Mouse (Mus musculus) hindbrain, embryonic 16.5 days (tissue): Measurements from ENCODE around the gene Cnp. TPM values are rescaled to one million over a fixed set of nuclear protein-coding genes. Genes with fewer than 3 reads are reported as not detected.
"Not testable (repeated sequence)": the region's sequence is repeated elsewhere in the genome, so short reads cannot be mapped to it uniquely, and the experiment has no call there.

ENCODE experiments used
- ATAC-seq: fragments of 200-750 bp; cut with Nextera tagmentation; 2 replicates; pipeline ENCODE4 v1.8.0; 2017; ENCODE audit warnings: moderate TSS enrichment, moderate library complexity
- H3K27ac ChIP-seq: fragments of 300-500 bp; sonication (generic); 2 replicates; pipeline ENCODE4 v1.5.1; 2014; ENCODE audit warnings: low read depth, mild to moderate bottlenecking, control low read depth, low read length, moderate library complexity
- H3K27me3 ChIP-seq: fragments of 300-500 bp; sonication (generic); replicated peaks from 2 replicates; pipeline ENCODE4 v1.6.1; 2014; ENCODE audit warnings: low read length; ENCODE audit not compliant: control insufficient read depth, insufficient read depth
- H3K36me3 ChIP-seq: fragments of 300-500 bp; sonication (generic); 2 replicates; pipeline ENCODE4 v1.6.1; 2014; ENCODE audit warnings: mild to moderate bottlenecking, low read length, moderate library complexity, mixed read lengths; ENCODE audit not compliant: control insufficient read depth, insufficient read depth
- H3K4me1 ChIP-seq: fragments of 300-500 bp; sonication (generic); 2 replicates; pipeline ENCODE4 v1.6.1; 2014; ENCODE audit warnings: low read depth, low read length; ENCODE audit not compliant: control insufficient read depth, insufficient read depth
- H3K4me2 ChIP-seq: fragments of 300-500 bp; sonication (generic); 2 replicates; pipeline ENCODE4 v1.6.1; 2014; ENCODE audit warnings: mild to moderate bottlenecking, low read length, control low read depth, moderate library complexity
- H3K4me3 ChIP-seq: fragments of 300-500 bp; sonication (generic); 2 replicates; pipeline ENCODE4 v1.5.1; 2014; ENCODE audit warnings: mild to moderate bottlenecking, low read length, control low read depth, moderate library complexity
- H3K9ac ChIP-seq: fragments of 300-500 bp; sonication (generic); 2 replicates; pipeline ENCODE4 v1.6.1; 2014; ENCODE audit warnings: low read depth, mild to moderate bottlenecking, control low read depth, low read length, moderate library complexity
- H3K9me3 ChIP-seq: fragments of 300-500 bp; sonication (generic); 2 replicates; pipeline ENCODE4 v1.6.1; 2014; ENCODE audit warnings: mild to moderate bottlenecking, low read length, moderate library complexity; ENCODE audit not compliant: control insufficient read depth
- WGBS: fragments of 180-500 bp; shearing (Covaris S2); extraction: QIAGEN DNeasy Blood & Tissue Kit; methylation state at CpG from one replicate; pipeline ENCODE4 v1.1.7; 2014; 5-methylcytosine and 5-hydroxymethylcytosine counted together
- polyA plus RNA-seq: library from polyadenylated mRNA; unstranded; fragments of >200 nt; fragmentation: Nextera tagmentation; extraction: Ambion mirVana; gene quantifications from 2 replicates; pipeline ENCODE4 v1.2.1, GENCODE M21; 2015

Gene Cnp
- polyA plus RNA-seq, 1 experiment from 2014 or later = 85.0 TPM

DNA sequence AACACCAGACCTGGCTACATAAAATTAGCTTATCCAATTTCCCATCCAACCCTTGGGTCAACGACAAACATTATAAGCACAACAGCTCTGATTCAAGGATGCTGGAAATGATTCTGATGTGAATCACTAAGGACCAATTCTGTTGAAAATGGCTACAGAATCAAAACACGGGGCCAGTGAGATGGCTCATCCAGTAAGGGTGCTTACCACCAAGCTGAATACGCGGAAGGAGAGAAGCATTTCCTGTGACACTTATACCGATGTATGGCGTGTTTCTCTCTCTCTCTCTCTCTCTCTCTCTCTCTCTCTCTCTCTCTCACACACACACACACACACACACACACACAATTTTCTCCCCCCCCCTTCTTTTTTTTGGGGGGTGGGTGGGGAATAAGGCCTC is 32.4 kb downstream of the Cnp start:
- no peak for ATAC-seq
- Histone ChIP-seq H3K4me1 (peaks cover 13% of the 10 kb centered on the region), H3K27ac (no peak overlapping the region), H3K9ac (no peak overlapping the region), H3K4me2 (no peak overlapping the region), H3K36me3 (no peaks in the 10 kb centered on the region; the same call in 1 of the 2 replicates), H3K27me3 (no peaks in the 10 kb centered on the region), H3K4me3 (no peak overlapping the region), H3K9me3 (no peaks in the 10 kb centered on the region)
- WGBS = 92% methylated on average over 6 of the region's 6 CpGs

DNA sequence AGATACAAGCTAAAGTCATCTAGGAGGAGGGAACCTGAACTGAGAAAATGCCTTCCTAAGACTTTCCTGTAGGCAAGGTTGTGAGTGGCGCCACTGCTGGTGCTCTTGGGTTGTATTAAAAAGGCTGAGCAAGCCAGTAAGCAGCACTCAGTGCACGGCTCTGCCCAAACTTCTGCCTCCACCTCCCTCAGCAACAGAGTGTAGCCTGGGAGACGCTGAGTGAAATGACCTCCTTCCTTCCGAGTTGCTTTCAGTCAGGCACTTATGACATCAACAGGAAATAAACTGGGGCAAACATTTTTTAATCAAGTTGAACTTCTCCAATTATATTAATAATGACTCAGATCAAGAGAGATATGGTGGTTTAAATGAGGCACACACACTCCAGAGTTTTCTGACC is 34.1 kb downstream of the Cnp start:
- H3K36me3 ChIP-seq = no peaks in the 10 kb centered on the region; the same call in 1 of the 2 replicates
- H3K4me2 ChIP-seq = no peak overlapping the region
- peaks cover 14% of the 10 kb centered on the region for H3K4me1 ChIP-seq
- no peak for ATAC-seq
- no peaks in the 10 kb centered on the region for H3K9me3 ChIP-seq
- no peak overlapping the region for H3K27ac ChIP-seq
- no peak overlapping the region for H3K9ac ChIP-seq
- 65% methylated on average over 4 of the region's 4 CpGs for WGBS
- no peak overlapping the region for H3K4me3 ChIP-seq
- no peaks in the 10 kb centered on the region for H3K27me3 ChIP-seq

DNA sequence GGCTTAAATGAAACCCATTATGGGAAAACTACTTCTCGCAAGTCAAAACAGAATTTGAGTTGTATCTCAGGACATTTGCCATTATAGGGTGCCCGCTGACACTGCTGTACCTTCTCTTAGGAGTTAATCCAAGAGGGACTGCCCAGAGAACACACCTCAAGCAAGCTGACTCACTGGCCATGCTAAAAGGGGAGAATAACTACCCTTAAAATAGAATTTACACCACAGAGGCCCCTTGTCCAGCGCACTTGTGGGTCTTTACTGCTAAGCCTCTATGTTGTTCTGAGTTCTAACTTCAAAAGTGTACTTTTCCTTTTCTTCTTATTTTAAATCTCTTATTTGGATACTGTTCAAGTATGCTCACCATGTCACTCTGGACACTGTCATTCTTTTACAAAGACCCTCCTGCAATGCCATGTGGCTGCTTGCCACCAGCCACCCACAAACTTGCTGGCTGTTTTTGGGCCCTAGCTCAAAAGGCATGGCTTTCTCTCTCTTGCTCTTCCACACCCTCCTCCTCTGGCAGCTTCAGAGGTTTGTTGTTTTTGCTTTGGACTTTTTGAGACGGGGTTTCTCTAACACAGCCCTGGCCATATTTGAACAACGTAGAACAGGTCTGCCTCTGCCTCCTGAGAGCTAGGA is 34.8 kb downstream of the Cnp start:
- Histone ChIP-seq H3K27ac (peak overlapping the region; percentile 51; the same call in 1 of the 2 replicates), H3K27me3 (no peaks in the 10 kb centered on the region), H3K4me1 (peaks cover 9% of the 10 kb centered on the region), H3K36me3 (no peaks in the 10 kb centered on the region; the same call in 1 of the 2 replicates), H3K9ac (no peak overlapping the region), H3K4me2 (no peak overlapping the region), H3K9me3 (no peaks in the 10 kb centered on the region), H3K4me3 (no peak overlapping the region)
- ATAC-seq = peak; percentile 45; the same call in 1 of the 2 replicates
- WGBS = 76% methylated on average over 5 of the region's 5 CpGs

DNA sequence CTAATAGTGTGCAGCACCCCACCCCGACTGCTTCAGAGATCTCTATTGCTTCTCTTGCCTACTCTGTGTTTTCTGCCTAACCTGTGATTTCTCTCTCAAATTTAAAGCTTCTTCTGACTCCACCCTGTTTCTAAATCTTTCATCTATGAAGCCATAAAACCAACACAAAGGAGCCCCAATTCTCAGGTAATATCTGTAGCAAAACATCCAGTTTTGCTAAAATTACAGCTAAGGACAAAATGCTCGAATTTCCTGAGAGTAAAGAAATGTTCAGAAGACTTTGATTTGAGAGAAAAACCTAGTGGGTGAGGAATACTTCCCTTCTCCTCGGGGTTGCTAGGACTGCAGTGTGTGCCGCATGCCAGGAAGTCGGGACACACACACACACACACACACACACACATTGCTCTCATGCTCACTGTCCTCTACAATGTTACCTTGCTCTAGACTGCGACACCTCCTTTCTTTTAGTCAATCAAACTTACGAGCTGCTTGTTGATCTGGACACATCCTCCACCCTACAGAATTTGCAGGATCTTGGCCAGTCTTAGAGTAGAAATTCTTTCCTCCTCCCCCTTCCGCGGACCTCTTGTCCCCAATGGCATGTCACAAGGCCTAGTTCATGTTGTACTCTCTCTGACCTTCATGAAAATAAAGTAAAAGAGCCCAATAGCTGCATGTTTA is 35.4 kb downstream of the Cnp start:
- Histone ChIP-seq H3K4me2 (no peak overlapping the region), H3K4me3 (no peak overlapping the region), H3K27me3 (no peaks in the 10 kb centered on the region), H3K27ac (peak overlapping the region; percentile 51; the same call in 1 of the 2 replicates), H3K4me1 (peaks cover 7% of the 10 kb centered on the region), H3K9me3 (no peaks in the 10 kb centered on the region), H3K9ac (no peak overlapping the region), H3K36me3 (no peaks in the 10 kb centered on the region; the same call in 1 of the 2 replicates)
- no peak for ATAC-seq
- WGBS = 63% methylated on average over 9 of the region's 9 CpGs

GRCm38 (mm10) chr11:100611627-100612026 is 36.9 kb downstream of the Cnp start:
- Histone ChIP-seq H3K9ac (no peak overlapping the region), H3K36me3 (no peaks in the 10 kb centered on the region; the same call in 1 of the 2 replicates), H3K9me3 (no peaks in the 10 kb centered on the region), H3K27ac (no peak overlapping the region), H3K4me2 (no peak overlapping the region), H3K27me3 (no peaks in the 10 kb centered on the region), H3K4me1 (peaks cover 5% of the 10 kb centered on the region), H3K4me3 (no peak overlapping the region)
- WGBS = 91% methylated on average over 6 of the region's 6 CpGs
- ATAC-seq = no peak

DNA sequence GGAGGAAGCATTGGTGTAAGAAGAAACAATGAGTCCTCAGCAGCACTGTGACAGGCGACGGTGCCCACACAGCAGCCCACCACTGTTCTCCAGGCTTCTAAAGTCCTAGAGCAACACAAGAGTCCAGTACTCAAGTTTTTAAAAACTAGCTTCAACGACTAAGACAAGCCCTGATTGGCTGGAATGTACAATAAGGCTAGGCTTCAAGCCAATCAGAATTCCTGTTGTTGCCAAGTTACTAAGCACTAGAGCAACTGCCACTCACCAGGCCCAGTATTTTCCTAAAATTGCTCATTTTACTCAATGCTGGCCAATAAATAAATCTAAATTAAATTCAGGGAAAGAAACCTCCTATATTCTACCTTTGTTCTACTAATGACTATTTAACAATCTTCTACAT is 38.5 kb downstream of the Cnp start:
- Histone ChIP-seq H3K4me2 (no peak overlapping the region), H3K27ac (no peak overlapping the region), H3K4me1 (peaks cover 14% of the 10 kb centered on the region), H3K9me3 (no peaks in the 10 kb centered on the region), H3K9ac (no peak overlapping the region), H3K4me3 (no peak overlapping the region), H3K36me3 (no peaks in the 10 kb centered on the region; the same call in 1 of the 2 replicates), H3K27me3 (no peaks in the 10 kb centered on the region)
- no peak for ATAC-seq
- 84% methylated on average over 3 of the region's 3 CpGs for WGBS

DNA sequence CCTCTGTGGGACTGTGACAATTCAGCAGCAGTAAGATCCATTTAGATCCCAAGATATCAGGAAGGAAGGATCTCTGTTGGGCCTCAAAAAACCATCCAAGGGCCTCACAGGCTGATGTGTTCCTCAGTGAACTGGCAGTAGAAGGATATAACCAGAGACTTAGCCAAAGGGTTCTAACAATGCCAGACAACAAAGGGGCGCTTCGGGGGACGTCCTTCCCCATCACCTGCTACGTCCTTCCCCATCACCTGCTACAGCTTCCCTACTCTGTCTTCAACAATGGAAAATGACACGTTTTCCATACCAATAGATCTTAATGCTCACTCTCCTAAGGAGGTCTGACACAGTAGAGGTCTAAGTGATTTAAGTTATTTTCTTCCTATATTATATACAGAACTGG is 41.6 kb downstream of the Cnp start:
- Histone ChIP-seq H3K36me3 (no peaks in the 10 kb centered on the region), H3K27ac (no peak overlapping the region), H3K9me3 (no peaks in the 10 kb centered on the region), H3K4me3 (no peak overlapping the region), H3K4me1 (peaks cover 17% of the 10 kb centered on the region), H3K4me2 (no peak overlapping the region), H3K9ac (no peak overlapping the region), H3K27me3 (no peaks in the 10 kb centered on the region)
- 90% methylated on average over 5 of the region's 5 CpGs for WGBS
- ATAC-seq = no peak

- 94% methylated on average over 7 of the region's 7 CpGs for WGBS
- not testable (repeated sequence) for H3K9ac ChIP-seq, ATAC-seq, H3K27ac ChIP-seq, H3K4me3 ChIP-seq, H3K27me3 ChIP-seq, H3K36me3 ChIP-seq, H3K4me2 ChIP-seq, H3K9me3 ChIP-seq
- peaks cover 17% of the 10 kb centered on the region for H3K4me1 ChIP-seq
Observed at GRCm38 (mm10) chr11:100616836-100617235, 42.1 kb downstream of the Cnp start.

GRCm38 (mm10) chr11:100617480-100617879 is 42.8 kb downstream of the Cnp start:
- Histone ChIP-seq H3K27me3 (no peaks in the 10 kb centered on the region), H3K4me1 (peaks cover 14% of the 10 kb centered on the region), H3K27ac (no peak overlapping the region), H3K9ac (no peak overlapping the region), H3K4me3 (no peak overlapping the region; the same call in 1 of the 2 replicates), H3K4me2 (peak overlapping the region; percentile 80), H3K9me3 (no peaks in the 10 kb centered on the region), H3K36me3 (no peaks in the 10 kb centered on the region)
- no peak for ATAC-seq
- 89% methylated on average over 4 of the region's 4 CpGs for WGBS
